Mouse (Mus musculus) layer of hippocampus, postnatal 36 days (tissue): ENCODE data around the gene Foxl1. TPM values are rescaled to one million over a fixed set of nuclear protein-coding genes. Genes with fewer than 3 reads are reported as not detected.

Source experiments
- DNase-seq, 2 experiments: peaks; one replicate each; pipeline ENCODE4 v3.0.0; 2022
- total RNA-seq, 2 experiments: library from RNA; stranded (reverse); gene quantifications; 2 replicates each; pipeline ENCODE4 v1.2.3; 2021

Gene Foxl1
- total RNA-seq, 2 experiments from 2014 or later, result not detected

DNA sequence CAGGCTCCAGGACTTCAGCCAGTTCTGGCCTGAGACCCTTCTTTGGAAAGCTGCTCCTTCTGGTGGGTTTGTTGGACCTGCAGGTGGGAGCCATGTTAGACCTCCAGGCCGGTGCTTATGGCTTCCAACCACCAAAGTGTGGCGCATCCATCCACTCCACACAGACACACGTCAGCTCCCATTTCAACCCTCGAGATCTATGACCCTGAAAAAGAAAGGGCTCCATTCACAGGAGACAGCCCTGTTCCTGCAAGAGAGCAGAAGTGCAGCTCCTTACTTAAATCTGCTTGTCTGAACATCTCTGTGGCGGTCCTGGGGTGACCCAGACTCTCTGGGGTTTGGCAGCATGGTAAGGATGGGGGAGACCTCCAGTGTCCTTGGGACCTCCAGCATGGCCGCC, 34.2 kb upstream of the Foxl1 start:
- DNase-seq, result no peak

DNA sequence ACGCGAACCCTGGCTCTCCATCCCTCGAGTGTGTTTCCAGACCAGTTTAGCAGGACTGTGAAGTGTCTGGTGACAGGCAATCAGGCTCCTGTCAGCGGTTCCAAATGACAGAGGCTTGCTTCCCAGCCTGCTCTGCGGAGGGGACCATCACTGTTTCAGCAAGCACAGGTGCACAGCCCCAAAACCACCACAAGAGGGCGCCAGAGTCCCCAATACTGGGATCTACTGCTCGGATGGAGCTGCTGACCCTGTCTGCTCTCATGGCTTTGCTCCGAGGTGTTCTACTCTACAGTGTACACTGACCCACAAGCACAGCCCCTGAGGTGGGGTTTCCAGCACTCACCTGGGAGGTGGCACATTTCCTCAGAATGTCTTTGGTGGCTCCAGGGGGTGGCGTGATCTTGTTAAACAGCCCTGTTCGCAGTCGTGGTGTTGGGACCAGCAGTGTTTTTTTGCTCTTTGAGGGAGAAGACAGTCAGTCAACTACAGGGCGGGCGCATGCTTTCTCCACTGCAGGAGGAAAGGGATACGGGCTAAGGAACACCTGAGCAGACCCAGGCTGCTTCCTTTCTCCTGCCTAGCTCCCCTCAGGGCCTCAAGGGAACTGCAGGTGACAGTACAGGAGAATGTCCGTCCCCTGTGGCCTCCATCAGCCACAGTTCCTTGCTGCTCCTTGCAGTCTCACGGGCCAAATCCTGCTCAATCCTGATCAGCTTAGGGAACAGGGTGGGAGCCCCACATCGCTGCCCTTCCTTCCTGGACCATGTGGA, 23.5 kb upstream of the Foxl1 start:
- DNase-seq, result peak; percentile 64 to 73

DNA sequence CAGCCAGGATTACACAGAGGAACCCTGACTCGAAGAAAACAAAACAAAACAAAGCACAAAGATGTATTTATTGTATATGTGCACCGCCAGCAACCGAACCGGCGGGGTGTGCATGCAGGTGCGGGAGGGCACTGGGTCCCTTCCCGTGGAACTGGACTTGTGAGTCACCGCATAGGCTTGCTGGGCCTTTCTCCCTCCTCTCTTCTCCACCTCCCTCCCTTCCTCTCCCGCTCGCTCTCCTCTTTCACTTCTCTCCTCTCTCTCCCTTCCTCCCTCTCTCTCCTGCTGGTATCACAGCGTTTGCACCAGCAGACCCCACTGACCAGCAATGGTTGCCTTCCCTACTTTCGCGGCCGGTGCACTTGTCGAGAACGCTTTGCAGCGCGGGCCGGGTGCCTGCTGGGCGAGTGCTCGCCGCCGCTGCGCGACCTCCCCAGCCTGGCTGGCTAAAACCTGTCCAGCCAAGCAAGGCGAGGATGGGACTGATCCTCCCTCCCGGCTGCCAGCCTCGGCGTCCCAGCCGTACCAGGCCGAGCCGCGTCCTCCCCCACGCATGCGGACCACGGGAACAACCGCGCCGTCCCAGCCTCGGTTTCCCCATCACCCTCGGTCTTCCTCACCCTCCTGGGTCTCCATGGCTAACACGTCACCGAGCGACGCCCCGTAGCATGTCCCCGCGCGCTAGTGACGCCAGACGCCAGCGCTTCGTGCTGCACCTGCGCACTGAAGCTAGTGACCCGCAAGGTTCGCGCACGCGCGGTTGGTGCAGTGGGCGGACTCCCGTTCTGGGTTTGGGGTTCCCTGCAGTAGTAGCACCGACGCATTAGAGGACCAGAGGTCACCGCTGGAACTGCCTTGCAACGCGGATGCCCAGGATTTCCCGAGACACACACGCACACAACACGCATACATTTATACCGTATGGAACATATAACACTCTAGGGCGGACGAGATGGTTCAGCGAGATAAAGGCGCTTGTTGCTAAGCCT, 19.8 kb upstream of the Foxl1 start, which contains the start of gene Mthfsd:
Gene Mthfsd, minus strand, starts transcription at position 725 of the 989 bp plus-strand sequence.
- DNase-seq, result peak; percentile 99

DNA sequence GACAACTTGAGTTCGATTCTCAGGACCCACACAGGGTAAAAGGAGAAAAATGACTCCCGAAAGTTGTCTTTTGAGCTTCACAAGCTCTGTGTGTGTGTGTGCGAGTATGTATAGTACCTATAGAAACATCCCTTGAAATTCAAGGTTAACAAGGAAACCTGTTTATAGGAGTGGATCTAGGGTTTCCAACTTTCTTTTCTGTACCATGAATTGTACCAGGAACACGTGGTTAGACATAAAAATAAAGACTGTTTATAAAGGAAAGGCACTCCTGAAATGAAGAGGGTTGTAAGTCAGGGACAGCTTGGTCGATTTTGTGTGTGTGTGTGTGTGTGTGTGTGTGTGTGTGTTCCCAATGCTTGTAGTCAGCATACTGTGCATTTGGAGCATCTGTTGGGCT, 19.1 kb upstream of the Foxl1 start:
- DNase-seq, result no peak

- DNase-seq, result no peak
Measured at GRCm38 (mm10) chr8:121111145-121111907, 16.4 kb upstream of the Foxl1 start.

GRCm38 (mm10) chr8:121113261-121113660, 14.5 kb upstream of the Foxl1 start:
- DNase-seq, result peak; percentile 93 to 96

DNA sequence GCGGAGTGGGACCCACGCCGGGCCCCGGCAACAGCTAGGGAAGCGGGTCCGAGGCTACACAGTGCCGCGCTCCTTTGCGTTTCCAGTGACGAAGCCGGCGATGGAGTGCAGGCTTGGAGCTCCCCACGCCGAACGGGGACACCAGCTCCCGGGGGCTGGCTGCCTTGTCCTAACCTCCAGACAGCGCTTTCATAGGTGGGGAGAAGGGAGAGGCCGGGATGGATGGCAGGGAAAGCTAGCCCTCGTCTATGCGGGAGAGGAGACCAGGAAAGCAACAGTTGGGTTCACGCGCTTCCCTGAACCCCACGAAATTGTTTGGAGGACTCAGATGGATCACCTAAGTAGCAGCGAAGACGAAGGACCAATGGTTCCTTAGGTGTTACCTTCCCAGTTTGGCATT, 12.6 kb upstream of the Foxl1 start:
- DNase-seq, result no peak

GRCm38 (mm10) chr8:121115948-121116347, 11.8 kb upstream of the Foxl1 start, which contains the start of gene Foxc2:
Gene Foxc2, plus strand, starts transcription at chr8:121116171.
- DNase-seq, result peak in 1 of 2 experiments; percentile 39

DNA sequence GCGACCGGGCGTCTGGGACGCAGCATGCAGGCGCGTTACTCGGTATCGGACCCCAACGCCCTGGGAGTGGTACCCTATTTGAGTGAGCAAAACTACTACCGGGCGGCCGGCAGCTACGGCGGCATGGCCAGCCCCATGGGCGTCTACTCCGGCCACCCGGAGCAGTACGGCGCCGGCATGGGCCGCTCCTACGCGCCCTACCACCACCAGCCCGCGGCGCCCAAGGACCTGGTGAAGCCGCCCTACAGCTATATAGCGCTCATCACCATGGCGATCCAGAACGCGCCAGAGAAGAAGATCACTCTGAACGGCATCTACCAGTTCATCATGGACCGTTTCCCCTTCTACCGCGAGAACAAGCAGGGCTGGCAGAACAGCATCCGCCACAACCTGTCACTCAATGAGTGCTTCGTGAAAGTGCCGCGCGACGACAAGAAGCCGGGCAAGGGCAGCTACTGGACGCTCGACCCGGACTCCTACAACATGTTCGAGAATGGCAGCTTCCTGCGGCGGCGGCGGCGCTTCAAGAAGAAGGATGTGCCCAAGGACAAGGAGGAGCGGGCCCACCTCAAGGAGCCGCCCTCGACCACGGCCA, 11.1 kb upstream of the Foxl1 start:
- DNase-seq, result no peak

GRCm38 (mm10) chr8:121117186-121117651, 10.5 kb upstream of the Foxl1 start:
- DNase-seq, result no peak

- no peak for DNase-seq
Measured at GRCm38 (mm10) chr8:121117906-121118305, 9.8 kb upstream of the Foxl1 start.

GRCm38 (mm10) chr8:121118634-121119420, 8.9 kb upstream of the Foxl1 start:
- DNase-seq, result no peak

GRCm38 (mm10) chr8:121119635-121120455, 7.9 kb upstream of the Foxl1 start:
- no peak for DNase-seq

GRCm38 (mm10) chr8:121120456-121121419, 7.0 kb upstream of the Foxl1 start:
- no peak for DNase-seq

DNA sequence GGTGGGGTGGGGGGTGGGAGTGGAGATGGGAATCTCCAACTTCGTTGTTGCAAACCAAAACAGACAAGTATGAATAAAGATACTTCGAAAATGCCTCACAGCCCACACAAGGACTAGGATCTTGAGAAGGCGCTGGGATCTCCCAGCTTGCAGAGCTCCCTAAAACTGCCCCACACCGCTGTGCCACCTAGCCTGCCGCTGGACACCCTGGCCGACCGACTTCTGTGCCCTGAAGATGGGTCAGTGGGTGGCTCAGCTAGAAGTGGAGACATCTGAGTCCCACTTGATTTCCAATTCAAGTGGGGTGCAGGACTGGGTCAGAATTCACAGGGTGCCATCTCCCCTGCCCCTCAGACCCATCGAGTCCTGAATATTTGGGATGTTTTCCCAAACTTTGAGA, 6.0 kb upstream of the Foxl1 start:
- no peak for DNase-seq

DNA sequence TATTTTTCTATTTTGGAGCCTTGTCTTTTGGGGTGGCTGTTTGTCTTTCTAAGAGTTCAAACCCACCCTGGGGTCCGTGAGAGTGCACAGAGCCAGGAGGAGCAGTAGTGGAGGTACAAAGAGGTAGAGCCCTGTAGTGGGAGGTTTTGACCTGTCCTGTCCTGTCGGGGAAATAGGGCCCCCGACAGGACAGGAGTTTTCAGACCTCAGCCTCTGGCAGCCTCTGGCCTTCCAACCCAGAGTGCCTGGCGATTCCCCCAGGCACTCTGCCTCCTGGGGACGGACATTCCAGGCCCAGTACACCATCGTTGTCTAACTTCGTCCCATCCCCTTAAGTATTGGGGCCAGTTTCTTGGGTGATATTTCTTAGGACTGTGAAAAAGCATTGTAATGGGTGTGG, 5.4 kb upstream of the Foxl1 start:
- DNase-seq, result no peak

DNA sequence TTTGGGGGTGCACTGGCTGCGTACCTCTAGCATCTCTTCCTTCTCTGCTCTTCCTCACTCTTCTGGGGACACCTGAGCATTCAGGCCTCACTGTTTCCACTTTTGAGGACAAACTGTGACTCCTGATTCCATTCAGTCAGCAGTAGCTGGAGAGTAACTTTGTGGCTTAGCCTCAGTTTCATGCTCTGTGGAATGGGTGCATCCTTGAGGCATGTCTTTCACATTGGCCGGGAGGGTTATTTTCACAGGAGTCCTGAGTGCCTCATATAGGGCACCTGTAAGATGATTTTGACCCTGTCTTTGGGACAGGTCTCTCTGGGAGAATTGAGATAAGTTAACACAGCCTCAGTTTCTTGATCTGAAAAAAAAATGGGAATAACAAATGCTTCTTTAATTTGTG, 4.6 kb upstream of the Foxl1 start:
- DNase-seq, result no peak

DNA sequence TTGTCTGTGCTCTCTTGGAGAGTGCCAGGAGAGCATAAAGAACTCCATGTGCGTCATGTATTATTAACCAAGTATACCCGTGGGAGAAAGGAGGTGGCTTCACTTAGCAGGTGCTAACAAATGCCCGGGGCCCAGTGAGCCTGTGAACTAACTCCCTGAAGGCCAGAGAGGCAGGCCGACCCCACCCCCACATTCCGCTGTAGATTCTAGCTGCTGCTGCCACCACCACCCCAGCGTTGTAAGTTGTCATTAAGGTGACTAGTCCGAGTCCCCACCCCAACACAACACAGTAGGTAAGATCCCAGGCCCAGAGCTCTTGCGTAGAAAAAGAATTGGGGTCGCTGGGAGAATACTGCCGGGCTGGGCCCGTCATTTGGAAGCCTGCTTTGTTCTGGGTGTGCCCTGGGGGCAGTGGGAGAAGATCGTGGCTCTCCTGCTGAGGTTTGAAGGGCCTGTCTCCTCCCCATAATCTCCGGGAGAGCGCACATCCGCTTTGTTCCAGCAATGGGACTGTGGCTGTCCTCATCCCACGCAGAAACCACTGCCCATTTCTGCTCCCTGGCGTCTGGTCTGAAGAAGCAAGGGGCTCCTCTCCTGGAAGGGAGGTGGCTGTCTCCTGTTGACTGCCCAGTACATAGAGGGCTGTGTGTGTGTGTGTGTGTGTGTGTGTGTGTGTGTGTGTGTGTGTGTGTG, 3.0 kb upstream of the Foxl1 start:
- no peak for DNase-seq
